Mouse (Mus musculus) intestine, postnatal 0 days (tissue): ENCODE results near the gene Dlg2. TPM values are rescaled to one million over a fixed set of nuclear protein-coding genes. Genes with fewer than 3 reads are reported as not detected.

Source experiments
- ATAC-seq: fragments of 200-750 bp; cut with Nextera tagmentation; 2 replicates; pipeline ENCODE4 v1.8.0; 2017; ENCODE audit warnings: mild to moderate bottlenecking, moderate TSS enrichment, moderate library complexity
- H3K27ac ChIP-seq: fragments of 300-500 bp; sonication (generic); 2 replicates; pipeline ENCODE4 v1.5.1; 2014; ENCODE audit warnings: mild to moderate bottlenecking, low read depth, low read length, moderate library complexity
- H3K27me3 ChIP-seq: fragments of 300-500 bp; sonication (generic); replicated peaks from 2 replicates; pipeline ENCODE4 v1.6.1; 2014; ENCODE audit warnings: low read length, mixed read lengths; ENCODE audit not compliant: control insufficient read depth, insufficient read depth
- H3K36me3 ChIP-seq: fragments of 300-500 bp; sonication (generic); 2 replicates; pipeline ENCODE4 v1.6.1; 2014; ENCODE audit warnings: mild to moderate bottlenecking, moderate library complexity; ENCODE audit not compliant: control insufficient read depth, insufficient read depth
- H3K4me1 ChIP-seq: fragments of 300-500 bp; sonication (generic); replicated peaks from 2 replicates; pipeline ENCODE4 v1.6.1; 2014; ENCODE audit warnings: antibody characterized with exemption, low read length, mixed read lengths; ENCODE audit not compliant: control insufficient read depth, insufficient read depth
- H3K4me2 ChIP-seq: fragments of 300-500 bp; sonication (generic); replicated peaks from 2 replicates; pipeline ENCODE4 v1.6.1; 2014; ENCODE audit warnings: low read depth, mild to moderate bottlenecking, moderate library complexity
- H3K4me3 ChIP-seq: fragments of 300-500 bp; sonication (generic); 2 replicates; pipeline ENCODE4 v1.5.1; 2014; ENCODE audit warnings: low read depth, low read length
- H3K9ac ChIP-seq: fragments of 300-500 bp; sonication (generic); 2 replicates; pipeline ENCODE4 v1.6.1; 2014; ENCODE audit warnings: mild to moderate bottlenecking, low read depth, low read length
- H3K9me3 ChIP-seq: fragments of 300-500 bp; sonication (generic); 2 replicates; pipeline ENCODE4 v1.6.1; 2016; ENCODE audit warnings: mixed run types; ENCODE audit not compliant: control insufficient read depth
- CTCF ChIP-seq: sonication (generic); IDR thresholded peaks from 2 replicates; pipeline ENCODE4 v1.5.1; 2016; ENCODE audit warnings: low read depth, mild to moderate bottlenecking, control low read depth, antibody characterized with exemption, moderate library complexity
- WGBS: fragments of 180-500 bp; shearing (Covaris S2); extraction: QIAGEN DNeasy Blood & Tissue Kit; methylation state at CpG from one replicate; pipeline ENCODE4 v1.1.7; 2014; 5-methylcytosine and 5-hydroxymethylcytosine counted together
- polyA plus RNA-seq: library from polyadenylated mRNA; unstranded; fragments of >200 nt; fragmentation: Nextera tagmentation; extraction: Ambion mirVana; gene quantifications from 2 replicates; pipeline ENCODE4 v1.2.1, GENCODE M21; 2015

The Dlg2 gene
- polyA plus RNA-seq, 1 experiment from 2014 or later: 1.1 TPM

GRCm38 (mm10) chr7:91862806-91863531 is 1386.5 kb downstream of the Dlg2 start:
- Histone ChIP-seq H3K27ac (no peak overlapping the region), H3K27me3 (no peaks in the 10 kb centered on the region), H3K36me3 (no peaks in the 10 kb centered on the region), H3K9me3 (no peaks in the 10 kb centered on the region), H3K9ac (no peak overlapping the region), H3K4me3 (no peak overlapping the region), H3K4me1 (no peaks in the 10 kb centered on the region), H3K4me2 (no peak overlapping the region)
- WGBS: 67% methylated on average over 5 of the region's 5 CpGs
- ATAC-seq: no peak
- no peak for TF ChIP-seq CTCF

DNA sequence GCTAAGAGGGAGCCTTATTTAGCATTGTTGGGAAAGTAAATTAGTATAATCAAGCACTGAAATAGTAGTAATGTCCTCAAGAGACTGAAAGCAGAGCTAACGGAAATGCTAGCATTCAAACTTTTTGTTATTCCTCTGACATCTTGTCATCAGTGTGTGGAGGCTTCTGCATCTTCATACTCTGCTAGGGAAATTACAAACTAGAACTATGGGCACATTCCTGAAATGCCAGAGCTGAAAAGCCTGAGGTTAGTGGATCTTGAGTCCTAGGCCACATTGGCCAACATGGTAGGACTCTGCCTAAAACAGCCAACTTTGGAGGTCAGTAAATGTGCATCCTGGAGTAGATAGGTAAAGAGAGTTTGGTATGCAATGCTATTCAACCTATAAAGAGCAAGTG is 1392.4 kb downstream of the Dlg2 start:
- Histone ChIP-seq H3K36me3 (no peaks in the 10 kb centered on the region), H3K4me3 (no peak overlapping the region), H3K9ac (no peak overlapping the region), H3K27ac (no peak overlapping the region), H3K4me1 (no peaks in the 10 kb centered on the region), H3K9me3 (no peaks in the 10 kb centered on the region), H3K27me3 (no peaks in the 10 kb centered on the region), H3K4me2 (no peak overlapping the region)
- ATAC-seq: no peak
- no peak for TF ChIP-seq CTCF
- 72% methylated on average over 1 of the region's 1 CpGs for WGBS

DNA sequence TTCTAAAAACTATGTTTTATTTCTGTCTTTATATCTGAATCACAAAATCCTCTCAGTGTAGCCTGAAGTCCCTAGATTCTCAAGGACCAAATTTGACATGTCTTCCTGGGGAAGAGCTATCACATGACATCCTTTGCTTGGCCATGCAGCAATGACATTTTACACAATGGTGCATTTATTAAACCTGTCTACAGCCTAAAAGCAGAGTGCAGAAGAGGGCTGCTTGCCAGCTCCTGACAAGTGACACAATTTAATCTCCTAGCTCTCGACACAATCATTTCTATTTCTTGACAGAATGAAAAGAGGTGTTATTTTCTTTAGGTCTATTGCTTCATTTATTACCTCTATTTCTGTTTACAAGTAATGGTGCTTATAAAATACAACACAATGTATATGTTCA is 1400.4 kb downstream of the Dlg2 start:
- no peak overlapping the region for H3K27ac ChIP-seq
- no peaks in the 10 kb centered on the region for H3K9me3 ChIP-seq
- no peak overlapping the region for H3K4me2 ChIP-seq
- no peaks in the 10 kb centered on the region for H3K36me3 ChIP-seq
- no peak overlapping the region for H3K9ac ChIP-seq
- H3K27me3 ChIP-seq: no peaks in the 10 kb centered on the region
- TF ChIP-seq CTCF: no peak
- H3K4me1 ChIP-seq: no peaks in the 10 kb centered on the region
- no peak overlapping the region for H3K4me3 ChIP-seq
- 62% methylated on average over 1 of the region's 1 CpGs for WGBS
- no peak for ATAC-seq

DNA sequence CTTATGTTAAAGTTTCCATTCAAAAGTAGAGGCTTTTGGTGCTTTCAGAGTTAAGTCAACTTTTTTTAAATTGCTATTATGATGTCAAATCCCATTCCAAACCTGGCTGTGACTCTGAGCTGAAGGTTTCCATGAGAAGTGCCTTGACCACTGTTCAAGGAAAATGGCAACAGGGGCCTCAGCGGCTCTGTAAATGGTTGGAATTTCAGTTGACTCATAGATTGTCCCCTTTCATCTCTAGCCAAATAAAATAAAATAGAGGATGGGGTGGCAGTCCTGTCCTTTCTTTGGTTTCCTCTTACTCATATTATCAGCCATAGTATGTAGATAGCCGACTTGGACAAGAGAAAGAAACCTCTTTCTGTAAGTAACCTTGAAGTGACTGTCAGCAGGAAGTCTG is 1401.3 kb downstream of the Dlg2 start:
- no peak for TF ChIP-seq CTCF

DNA sequence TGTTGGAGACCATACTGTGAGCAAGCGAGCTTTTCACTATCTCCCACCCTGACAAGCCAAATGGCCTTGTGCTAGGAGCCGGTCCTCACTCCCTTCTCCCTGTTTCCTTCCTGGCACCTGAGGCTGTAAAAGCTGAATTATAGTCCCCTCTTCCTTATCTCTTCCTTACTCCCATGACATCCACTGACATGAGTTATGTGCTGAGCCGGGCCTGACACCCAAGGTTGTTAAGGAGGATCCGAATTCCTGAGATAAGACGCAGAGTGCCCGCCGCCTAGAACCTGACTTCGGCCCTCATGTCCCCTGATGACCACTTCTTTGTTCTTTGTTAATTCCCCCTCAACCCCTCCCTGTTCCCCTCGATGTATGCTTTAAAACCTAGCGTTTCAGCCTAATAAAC is 1409.9 kb downstream of the Dlg2 start:
- TF ChIP-seq CTCF: no peak
- no peaks in the 10 kb centered on the region for H3K27me3 ChIP-seq
- no peaks in the 10 kb centered on the region for H3K9me3 ChIP-seq
- H3K4me1 ChIP-seq: no peaks in the 10 kb centered on the region
- no peak overlapping the region for H3K27ac ChIP-seq
- H3K4me3 ChIP-seq: no peak overlapping the region
- no peak overlapping the region for H3K4me2 ChIP-seq
- WGBS: 66% methylated on average over 10 of the region's 10 CpGs
- no peak overlapping the region for H3K9ac ChIP-seq
- no peaks in the 10 kb centered on the region for H3K36me3 ChIP-seq
- ATAC-seq: no peak

More for the DNA sequence above, 1401.3 kb downstream of the Dlg2 start:
- H3K4me2 ChIP-seq: no peak overlapping the region
- H3K4me3 ChIP-seq: no peak overlapping the region
- no peaks in the 10 kb centered on the region for H3K9me3 ChIP-seq
- no peaks in the 10 kb centered on the region for H3K4me1 ChIP-seq
- WGBS: 78% methylated on average over 2 of the region's 2 CpGs
- no peak overlapping the region for H3K27ac ChIP-seq
- H3K36me3 ChIP-seq: no peaks in the 10 kb centered on the region
- H3K9ac ChIP-seq: no peak overlapping the region
- no peak for ATAC-seq
- no peaks in the 10 kb centered on the region for H3K27me3 ChIP-seq

GRCm38 (mm10) chr7:91893991-91894390 is 1417.5 kb downstream of the Dlg2 start:
- H3K27ac ChIP-seq: no peak overlapping the region
- H3K9ac ChIP-seq: no peak overlapping the region
- TF ChIP-seq CTCF: no peak
- no peaks in the 10 kb centered on the region for H3K36me3 ChIP-seq
- no peaks in the 10 kb centered on the region for H3K4me1 ChIP-seq
- H3K9me3 ChIP-seq: no peaks in the 10 kb centered on the region
- no peak for ATAC-seq
- H3K4me3 ChIP-seq: no peak overlapping the region
- WGBS: 71% methylated on average over 8 of the region's 8 CpGs
- no peak overlapping the region for H3K4me2 ChIP-seq
- H3K27me3 ChIP-seq: no peaks in the 10 kb centered on the region
